Mouse (Mus musculus) embryonic fibroblast, embryonic 13.5 days (primary cell): ENCODE results near the gene F13a1.

ENCODE experiments used
- CTCF ChIP-seq: IDR thresholded peaks from 2 replicates; pipeline ENCODE4 v1.5.1; 2011; ENCODE audit warnings: mild to moderate bottlenecking, control low read depth, low read length, moderate library complexity, borderline replicate concordance; ENCODE audit not compliant: insufficient read depth
- POLR2A ChIP-seq: IDR thresholded peaks from 2 replicates; pipeline ENCODE4 v1.6.1; 2011; ENCODE audit warnings: low read depth, mild to moderate bottlenecking, control low read depth, low read length, moderate library complexity

- TF ChIP-seq POLR2A (no peak), CTCF (no peak)
Measured at GRCm38 (mm10) chr13:37070824-37071223, 20.8 kb upstream of the F13a1 start.
